Mouse (Mus musculus) spleen, adult 12 weeks (tissue): Measurements from ENCODE around the gene Rrp7a.

Source experiments
- DNase-seq: peaks from one replicate; pipeline ENCODE4 v3.0.0; 2022; ENCODE audit warnings: low spot score

Gene Rrp7a

GRCm38 (mm10) chr15:83111874-83112273, 10.7 kb downstream of the Rrp7a start:
- no peak for DNase-seq

- no peak for DNase-seq
These were observed 11.3 kb downstream of the Rrp7a start for GRCm38 (mm10) chr15:83111290-83111689.

GRCm38 (mm10) chr15:83107814-83108213, 14.8 kb downstream of the Rrp7a start:
- DNase-seq = no peak

- DNase-seq = no peak
These were observed 16.2 kb downstream of the Rrp7a start for GRCm38 (mm10) chr15:83106426-83106825.

GRCm38 (mm10) chr15:83103111-83103510, 19.5 kb downstream of the Rrp7a start:
- DNase-seq = no peak

- no peak for DNase-seq
These were observed 22.3 kb downstream of the Rrp7a start for GRCm38 (mm10) chr15:83100332-83100662.

GRCm38 (mm10) chr15:83099533-83100331, 22.9 kb downstream of the Rrp7a start:
- DNase-seq = peak; percentile 89

- DNase-seq = no peak
These were observed 26.7 kb downstream of the Rrp7a start for GRCm38 (mm10) chr15:83095950-83096349.

GRCm38 (mm10) chr15:83093687-83094086, 28.9 kb downstream of the Rrp7a start:
- no peak for DNase-seq

GRCm38 (mm10) chr15:83090874-83091273, 31.7 kb downstream of the Rrp7a start:
- DNase-seq = no peak

- no peak for DNase-seq
These were observed 33.3 kb downstream of the Rrp7a start, which contains the start of gene Serhl for GRCm38 (mm10) chr15:83089429-83089605. Serhl (plus strand) TSS chr15:83089506.

GRCm38 (mm10) chr15:83088495-83089428, 33.8 kb downstream of the Rrp7a start:
- no peak for DNase-seq

- no peak for DNase-seq
These were observed 35.8 kb downstream of the Rrp7a start for GRCm38 (mm10) chr15:83086636-83087328.

GRCm38 (mm10) chr15:83085901-83086300, 36.7 kb downstream of the Rrp7a start:
- peak; percentile 43 for DNase-seq

GRCm38 (mm10) chr15:83084022-83084640, 38.5 kb downstream of the Rrp7a start:
- no peak for DNase-seq

GRCm38 (mm10) chr15:83083530-83083929, 39.1 kb downstream of the Rrp7a start:
- DNase-seq = no peak

- peak; percentile 10 for DNase-seq
These were observed 46.7 kb downstream of the Rrp7a start for GRCm38 (mm10) chr15:83075607-83076525.

- DNase-seq = no peak
These were observed 48.4 kb downstream of the Rrp7a start for GRCm38 (mm10) chr15:83074179-83074578.

GRCm38 (mm10) chr15:83071752-83072151, 50.8 kb downstream of the Rrp7a start:
- DNase-seq = no peak

GRCm38 (mm10) chr15:83070942-83071341, 51.7 kb downstream of the Rrp7a start:
- DNase-seq = no peak

GRCm38 (mm10) chr15:83068270-83068669, 54.3 kb downstream of the Rrp7a start:
- DNase-seq = no peak
